Mouse (Mus musculus) testis, postnatal 10 days (tissue): ENCODE data around the gene Tfap2c.

ENCODE experiments used
- DNase-seq: peaks from one replicate; pipeline ENCODE4 v3.0.0; 2021; ENCODE audit warnings: low spot score

Tfap2c gene

DNA sequence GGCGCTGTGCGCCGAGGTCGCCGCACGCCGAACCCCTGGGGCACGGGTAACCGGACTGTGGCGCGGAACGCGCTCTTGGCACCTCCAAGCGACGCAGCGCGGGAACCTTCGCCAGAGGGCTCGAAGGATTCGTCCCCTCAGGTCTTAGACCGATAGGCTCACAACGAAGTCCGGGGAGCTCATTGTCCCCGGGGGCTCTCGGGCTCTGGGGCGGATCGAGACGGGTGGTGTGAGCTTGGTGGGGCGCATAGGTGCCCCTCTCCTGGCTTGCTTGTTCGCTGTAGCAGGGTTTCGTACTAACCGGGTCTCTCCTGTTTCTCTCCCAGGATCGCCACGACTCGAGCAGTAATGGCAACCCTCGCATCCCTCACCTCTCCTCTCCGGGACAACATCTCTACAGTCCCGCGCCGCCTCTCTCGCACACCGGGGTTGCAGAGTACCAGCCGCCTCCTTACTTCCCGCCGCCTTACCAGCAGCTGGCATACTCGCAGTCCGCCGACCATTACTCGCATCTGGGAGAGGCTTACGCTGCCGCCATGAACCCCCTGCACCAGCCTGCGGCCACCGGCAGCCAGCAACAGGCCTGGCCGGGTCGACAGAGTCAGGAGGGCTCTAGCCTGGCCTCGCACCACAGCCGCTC, 1.8 kb downstream of the Tfap2c start:
- DNase-seq, result no peak

DNA sequence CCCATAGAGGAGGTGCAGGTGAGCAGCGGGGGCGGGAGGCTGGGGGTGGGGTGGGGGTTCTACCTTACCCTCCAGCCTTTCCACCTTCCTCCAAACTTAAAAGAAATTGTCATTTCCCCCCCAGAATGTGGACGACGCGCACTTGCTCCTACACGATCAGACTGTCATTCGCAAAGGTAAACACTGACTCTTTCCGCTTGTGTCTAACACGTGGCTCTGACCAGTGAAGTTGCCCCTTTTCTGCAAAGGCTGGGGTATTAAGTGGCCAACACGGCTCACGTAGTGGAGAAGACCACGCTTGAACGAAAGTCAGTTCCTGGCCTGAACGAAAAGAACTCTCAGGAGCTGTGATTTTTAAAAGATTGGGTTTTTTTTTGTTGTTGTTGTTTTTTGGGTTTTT, 2.5 kb downstream of the Tfap2c start:
- no peak for DNase-seq

DNA sequence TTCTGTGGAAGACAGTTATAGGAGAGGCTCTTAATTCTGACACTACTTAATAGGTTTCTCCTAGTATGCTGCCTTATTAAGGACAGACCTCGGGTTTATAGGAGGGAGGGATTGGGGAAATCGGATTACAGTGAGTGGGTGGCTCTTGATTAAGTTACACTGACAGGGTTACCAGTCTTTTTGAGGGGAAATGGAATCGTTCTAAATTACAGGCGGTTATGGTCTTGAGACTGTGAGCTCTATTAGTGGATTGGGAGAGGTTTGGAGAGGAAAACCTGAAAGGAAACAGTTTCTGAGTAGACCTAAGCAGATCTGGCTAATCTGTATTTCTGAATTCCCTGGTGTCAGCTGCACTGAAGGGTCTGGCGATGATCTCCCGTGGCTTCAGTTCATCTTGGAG, 3.3 kb downstream of the Tfap2c start:
- DNase-seq, result no peak

DNA sequence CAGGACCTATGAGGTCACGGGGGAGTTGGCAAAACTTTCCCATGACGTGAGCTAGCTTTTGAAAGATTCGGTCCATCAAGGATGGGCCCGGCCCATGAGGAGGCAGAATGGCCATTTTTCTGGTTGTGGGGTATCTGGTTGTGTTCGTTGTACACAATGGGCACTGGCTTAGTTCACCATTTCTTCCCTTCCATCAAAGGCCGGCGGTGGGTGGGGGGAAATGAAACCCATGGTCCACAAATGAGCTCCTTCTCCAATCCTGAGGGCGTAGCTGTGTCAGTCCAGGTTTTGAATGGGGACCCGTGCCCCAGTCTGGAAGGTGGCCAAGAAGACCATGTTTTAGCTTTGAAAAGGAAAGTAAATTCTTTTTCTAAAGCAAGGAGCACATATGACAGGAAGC, 4.8 kb downstream of the Tfap2c start:
- no peak for DNase-seq

DNA sequence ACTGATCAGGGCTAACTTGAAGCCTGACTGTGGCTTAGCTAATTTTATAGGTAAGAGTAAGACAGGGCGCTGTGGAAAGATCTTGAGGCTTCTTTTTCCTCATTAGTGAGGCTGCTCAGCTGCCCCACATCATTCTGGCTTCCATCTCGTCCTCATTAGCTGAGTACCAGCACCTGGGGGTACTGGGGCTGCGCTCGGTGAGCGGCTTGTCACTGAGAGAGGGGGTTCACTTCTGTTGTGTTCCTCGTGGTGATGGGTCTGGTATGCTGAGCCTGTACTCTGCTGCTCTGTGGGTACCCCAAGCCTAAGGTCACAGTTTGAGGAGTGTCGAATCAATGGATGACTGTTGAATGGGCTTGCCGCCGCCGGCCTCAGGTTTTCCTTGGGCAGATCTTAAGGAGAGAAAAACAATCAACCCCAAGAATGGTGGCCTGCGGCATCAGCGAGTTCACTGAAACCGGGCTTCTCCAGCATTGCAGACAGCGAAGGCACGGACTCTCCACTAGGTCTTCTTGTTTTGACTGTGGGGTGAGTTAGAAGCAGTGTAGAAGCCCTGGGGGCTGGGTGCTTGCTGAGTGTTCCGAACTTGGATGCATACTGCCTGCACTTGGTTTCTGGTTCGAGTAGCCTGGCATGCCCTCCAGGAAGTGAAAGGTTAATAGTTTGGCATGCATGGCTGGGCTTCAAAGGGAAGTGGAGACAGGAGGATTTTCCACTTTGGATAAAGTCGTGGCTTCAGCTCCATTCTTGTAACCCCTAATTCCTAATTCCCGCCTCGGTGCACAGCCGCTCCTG, 9.5 kb downstream of the Tfap2c start:
- no peak for DNase-seq

DNA sequence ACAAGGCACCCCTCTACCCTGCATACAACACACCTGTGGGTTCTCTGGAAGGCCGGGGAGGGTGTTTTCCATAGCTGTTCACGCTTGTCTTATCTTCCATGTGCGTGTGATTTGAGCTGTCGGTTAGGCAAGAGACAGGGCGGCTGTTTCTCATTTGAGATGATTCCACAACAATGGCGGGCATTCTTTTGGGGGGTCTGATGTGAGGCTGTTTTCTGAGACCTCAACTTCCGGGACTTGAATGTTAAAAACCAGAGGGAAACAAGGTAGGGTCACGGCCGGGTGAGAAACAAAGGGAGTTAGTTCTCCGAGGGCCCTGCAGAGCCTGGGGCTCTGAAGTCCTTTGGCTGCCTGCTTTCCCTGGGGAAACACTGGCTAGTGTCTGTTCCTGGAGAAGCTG, 11.6 kb downstream of the Tfap2c start:
- DNase-seq, result no peak

DNA sequence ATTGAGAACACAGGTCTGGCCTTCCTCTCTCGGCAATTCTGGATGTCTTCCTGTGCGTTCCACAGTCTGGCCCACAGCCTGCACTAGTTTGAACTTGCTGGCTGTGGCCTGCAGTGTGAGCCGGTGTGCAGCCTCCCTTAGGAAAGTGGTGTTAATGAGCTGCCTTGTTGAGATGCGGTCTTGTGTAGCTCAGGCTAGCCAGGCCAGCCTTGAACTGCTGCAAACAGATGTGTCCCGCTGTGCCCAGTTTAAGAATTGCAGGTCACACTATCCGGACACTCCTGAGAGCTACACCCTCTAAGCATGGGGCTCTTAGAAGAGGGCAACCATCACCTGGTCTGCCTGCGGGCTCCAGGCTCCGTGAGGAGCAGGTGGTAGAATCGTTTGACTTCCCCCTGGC, 18.4 kb downstream of the Tfap2c start:
- DNase-seq, result no peak

DNA sequence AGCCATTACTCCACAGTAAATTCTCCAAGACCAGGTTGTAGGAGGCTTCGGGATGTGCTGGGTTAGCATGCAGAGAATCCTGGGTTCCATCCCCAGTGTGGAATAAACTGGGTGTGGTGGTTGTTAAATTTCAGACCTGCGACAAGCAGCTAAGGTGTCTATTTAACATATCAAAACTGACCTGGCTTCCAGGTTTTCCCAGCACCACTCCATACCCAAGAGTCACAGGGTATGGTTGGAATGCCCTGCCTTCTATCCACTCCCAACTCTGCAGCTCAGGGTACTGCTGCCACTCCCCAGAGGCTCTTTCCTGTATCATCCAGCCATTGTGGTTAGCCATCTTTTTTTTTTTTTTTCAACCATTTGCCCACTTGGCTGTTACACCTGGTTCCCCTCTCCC, 19.1 kb downstream of the Tfap2c start:
- no peak for DNase-seq

DNA sequence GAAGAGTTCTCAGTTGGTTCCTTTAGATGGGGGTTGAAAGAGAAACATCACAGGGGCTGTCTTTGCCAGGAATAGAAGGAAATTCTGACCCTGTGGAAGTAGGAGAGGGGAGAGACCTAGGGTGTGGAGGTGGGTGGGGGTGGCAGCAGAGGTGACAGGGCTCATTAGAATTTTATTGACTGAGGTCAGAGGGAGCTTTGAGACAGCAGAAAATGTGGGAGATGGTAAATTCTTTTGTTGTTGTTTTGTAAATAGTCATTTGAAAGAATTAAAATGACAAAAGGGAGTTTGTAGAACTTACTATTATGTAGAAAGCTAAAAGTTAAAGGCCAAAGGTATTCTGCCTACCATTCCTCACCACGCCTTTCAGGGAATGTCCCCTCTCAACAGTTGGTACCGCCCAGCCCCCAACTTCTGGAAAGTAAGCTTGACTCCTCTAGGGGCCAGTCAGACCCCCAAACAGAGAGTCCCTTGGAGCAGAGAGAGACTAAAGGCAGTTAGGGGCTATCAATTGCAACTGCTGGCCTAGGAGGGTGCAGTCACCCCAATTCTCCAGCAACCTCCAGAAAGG, 27.9 kb downstream of the Tfap2c start:
- no peak for DNase-seq

DNA sequence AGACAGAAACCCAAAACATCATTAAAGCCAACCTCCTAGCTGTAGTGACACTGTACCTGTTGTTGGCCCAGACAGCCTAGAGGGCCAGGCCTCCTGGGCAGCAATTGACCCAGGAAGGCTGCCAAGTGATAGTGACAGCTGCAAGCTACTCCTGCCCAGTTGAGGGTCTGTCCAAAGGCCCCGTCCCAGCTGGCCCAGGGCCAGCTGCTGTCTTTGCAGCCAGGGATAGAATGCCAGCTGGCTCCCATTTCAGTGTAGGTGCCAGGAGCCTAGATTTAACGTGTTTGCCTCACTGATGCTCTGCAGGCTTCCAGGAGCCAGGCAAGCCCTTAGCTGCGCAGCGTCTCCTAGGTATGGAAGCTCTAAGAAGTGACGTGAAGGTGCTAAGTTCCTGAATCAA, 29.8 kb downstream of the Tfap2c start:
- no peak for DNase-seq

DNA sequence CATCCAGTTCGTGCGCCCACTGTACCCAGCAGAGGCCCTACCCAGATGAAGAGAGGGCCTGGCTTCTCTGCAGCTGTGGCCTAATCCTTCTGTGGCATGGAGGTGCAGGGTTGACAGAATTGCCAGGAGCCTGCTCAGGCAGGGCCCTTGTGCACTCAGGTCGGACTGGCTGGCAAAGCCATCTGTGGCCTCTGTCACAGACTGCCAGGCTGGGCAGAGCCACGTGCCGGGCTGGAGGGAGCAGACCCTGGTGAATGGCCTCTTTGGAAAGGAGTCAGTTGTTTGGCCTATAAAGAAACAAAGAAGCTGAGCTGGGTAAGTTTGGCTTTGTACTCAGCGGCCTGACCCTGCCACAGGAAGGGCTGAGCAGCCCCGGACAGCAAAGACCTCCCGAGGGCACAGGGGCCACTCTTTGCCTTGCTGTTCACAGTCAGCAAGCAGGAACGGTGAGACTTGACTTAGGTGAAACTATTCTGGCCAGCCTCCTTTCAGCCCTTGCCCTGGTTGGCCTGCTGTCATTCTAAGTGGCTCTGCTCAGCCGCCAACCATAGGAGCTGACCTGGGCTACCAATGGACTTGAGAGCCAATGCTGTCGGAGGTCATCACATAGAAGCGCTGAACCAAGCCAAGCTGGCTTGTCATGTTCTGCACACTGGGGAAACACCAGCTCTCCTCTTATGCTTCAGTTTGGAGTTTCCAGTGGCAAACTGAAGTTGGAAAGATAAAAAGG, 31.3 kb downstream of the Tfap2c start:
- DNase-seq, result no peak

DNA sequence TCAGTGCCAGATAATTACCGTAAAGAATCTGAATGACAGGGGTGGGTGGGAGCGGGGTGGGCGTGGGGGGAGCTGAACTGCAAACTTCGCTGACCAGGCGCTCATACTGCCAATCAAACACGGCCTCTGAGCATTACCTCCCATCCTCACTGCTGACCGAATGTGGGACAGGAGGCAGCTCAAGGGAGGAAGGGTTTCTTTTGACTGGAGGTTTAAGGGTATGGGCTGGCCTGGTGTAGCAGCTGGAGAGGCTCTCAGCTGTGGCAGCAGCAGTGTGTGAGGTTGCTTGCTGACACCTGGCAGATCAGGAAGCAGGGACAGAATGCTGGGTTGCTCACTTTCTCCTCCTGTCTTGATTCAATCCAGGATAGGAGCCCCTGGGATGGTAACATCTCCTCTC, 33.9 kb downstream of the Tfap2c start:
- no peak for DNase-seq

DNA sequence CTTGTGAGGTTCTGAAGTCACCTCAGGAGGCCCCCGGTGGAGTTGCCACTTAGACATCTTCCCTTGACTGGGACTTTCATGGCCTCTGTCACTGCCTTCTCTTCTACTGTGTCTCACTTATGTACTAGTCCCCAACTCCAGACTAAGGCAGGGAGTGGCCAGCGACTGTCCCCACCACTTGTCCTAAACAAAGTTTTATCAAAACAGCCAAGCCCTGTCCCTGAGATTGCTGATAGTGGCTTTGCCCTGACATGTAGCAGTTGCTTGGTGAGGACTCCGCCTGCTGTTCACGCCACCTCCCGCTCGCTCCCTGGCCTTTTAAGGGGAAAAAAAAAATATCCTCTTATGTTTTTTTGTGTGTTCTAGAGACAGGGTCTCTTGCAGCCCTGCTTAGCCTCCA, 35.9 kb downstream of the Tfap2c start:
- DNase-seq, result no peak

DNA sequence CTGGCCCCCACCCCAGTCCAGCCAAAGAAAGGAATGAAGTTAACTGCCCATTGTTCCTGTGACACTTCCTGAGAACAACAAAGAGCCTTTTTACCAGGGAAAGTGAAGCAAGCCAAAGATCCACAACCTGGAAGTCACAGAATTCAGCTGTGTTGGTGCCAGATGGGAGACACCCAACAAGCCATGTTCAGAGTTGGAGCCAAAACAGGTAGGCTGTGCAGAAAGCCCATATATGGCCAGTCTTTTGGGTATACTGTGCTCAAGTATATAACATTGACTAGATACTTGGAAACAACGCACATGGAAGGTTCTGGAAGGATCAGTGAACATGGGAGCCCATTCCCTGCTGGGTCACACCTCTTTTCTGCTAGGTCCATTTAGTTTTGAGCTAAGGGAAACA, 39.7 kb downstream of the Tfap2c start:
- no peak for DNase-seq

DNA sequence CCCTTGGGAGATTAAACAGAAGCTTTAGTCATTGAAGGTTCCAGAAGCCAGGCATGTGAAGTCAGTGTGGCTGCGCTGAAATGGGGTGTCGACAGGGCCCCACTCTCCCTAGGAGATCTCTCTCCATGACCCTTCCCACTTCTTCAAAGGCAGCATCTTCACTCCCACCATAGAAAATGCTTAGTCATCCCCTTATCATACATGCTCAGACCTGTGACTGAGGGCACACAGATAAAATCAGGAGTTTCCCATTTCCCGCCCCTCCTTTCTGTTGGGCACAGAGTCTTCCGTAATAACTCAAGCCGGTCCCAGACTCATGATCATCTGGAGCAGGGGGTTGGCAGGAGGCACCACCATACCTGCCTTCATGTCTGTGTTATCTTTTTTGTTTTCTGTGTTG, 41.4 kb downstream of the Tfap2c start:
- no peak for DNase-seq

DNA sequence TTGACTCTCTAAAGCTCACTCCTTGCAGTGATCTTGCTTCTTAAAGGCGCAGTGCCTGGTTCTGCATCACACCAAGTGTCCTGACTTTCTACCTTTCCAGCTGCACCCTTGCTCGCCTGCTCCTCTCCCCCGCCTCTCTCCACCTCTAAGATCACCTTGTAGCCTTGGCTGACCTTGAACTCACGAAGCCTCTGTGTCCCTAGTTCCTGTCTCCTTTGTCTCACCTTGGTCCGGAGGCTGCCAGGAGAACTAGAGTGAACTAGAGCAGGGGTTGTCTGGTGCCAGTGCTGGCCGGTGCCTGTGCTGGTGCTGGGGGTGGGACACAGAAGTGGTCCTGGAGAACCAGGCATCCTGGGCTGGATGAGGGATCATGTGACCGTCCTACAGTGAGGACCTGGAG, 44.9 kb downstream of the Tfap2c start:
- DNase-seq, result no peak

DNA sequence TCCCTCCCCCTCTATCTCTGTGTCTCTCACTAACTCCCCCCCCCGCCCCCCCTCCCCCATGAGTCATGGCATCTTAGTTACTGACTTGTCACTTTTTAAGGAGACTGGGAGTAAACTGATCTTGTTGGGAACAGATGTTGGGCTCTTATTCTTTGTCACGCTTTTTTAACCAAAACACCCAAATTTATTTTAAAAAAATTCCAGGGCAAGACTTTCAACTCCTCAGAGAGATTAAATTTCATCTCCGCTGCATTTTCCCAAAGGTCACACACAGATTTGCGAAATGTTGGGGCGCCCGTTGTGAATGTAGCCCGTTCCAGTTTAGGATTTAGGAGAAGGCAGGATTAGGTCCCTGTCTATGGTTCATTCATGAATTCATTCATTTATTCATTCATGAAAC, 47.7 kb downstream of the Tfap2c start:
- DNase-seq, result no peak

DNA sequence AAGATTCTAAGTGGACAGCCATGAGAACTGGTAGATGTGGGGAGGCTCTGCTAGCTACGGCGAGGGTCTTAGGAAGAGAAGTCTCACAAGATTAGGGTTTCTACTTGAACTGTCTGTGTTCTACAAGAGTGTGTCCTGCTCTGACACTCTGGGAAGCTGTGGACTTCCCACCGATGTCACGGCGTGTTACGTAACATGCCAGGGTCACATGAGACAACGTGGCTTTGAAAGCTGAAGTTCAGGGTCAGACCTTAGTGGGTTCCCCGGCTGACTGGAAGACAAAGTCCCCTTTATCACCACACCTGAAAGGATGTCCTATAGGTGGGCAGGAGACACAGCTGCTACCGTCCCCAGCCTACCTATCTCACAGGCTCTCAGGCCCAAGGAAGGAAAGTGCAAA, 48.5 kb downstream of the Tfap2c start:
- DNase-seq, result no peak

DNA sequence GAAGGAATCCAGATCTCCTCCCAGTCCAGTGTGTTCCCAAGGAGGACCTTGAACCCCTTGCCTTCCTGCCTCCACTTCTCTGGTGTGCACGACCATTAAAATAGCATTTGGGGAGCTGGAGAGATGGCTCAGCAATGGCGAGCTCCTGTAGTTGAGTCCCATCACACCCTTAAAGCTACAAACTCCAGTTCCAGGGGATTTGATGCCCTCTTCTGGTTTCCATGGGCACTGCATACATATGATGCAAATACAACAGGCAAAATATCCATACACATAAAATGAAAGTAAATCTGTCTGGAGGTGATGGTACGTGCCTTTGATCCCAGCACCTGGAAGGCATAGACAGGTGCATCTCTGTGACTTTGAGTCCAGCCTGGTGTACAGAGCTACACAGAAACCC, 55.2 kb downstream of the Tfap2c start:
- no peak for DNase-seq

DNA sequence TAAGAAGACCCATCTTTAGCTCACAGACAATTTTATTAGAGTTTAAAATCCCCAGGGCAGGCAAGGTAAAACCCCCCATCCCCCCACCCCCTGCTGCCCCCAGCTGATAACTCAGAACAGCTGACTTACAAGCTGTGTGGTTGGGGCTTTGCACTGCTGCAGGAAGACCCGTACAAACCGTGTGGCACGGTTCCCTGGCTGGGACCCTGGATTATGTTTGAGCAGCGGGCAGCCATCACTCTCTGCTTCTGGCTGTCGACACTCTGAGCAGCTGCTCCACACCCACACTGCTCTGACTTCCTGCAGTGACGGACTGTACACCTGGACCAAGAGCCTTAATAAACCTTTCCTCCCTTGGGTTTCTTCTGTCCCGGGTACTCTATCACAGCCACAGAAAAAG, 56.2 kb downstream of the Tfap2c start:
- no peak for DNase-seq

DNA sequence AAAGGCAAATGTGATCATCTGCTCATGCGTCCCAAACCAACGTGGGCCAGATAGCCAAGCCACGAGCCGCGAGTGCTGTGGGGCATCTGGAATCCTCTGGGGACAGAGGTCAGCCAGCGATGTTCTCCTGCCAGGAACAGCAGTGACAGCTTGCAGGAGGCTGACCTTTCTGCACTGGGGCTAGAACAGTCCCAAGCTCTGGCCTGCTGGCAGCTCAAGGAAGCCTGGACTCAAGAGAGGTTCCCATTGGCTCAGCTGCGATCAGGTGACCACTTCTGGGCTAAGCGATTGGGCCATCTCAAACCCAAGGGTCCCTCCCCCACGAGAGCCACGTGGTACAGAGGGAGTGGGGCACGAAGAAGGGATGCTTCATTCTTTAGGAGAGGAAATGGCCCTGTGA, 58.3 kb downstream of the Tfap2c start:
- no peak for DNase-seq
